Mouse (Mus musculus) olfactory bulb, adult 2 months (tissue): ENCODE measurements around the gene Uaca.

Experiments used
- CTCF ChIP-seq: fragments of 200-500 bp; IDR thresholded peaks from 2 replicates; pipeline ENCODE4 v1.5.1; 2012; ENCODE audit warnings: low read depth, mild to moderate bottlenecking, low read length, moderate library complexity; ENCODE audit not compliant: insufficient read depth
- POLR2A ChIP-seq: fragments of 200-500 bp; IDR thresholded peaks from 2 replicates; pipeline ENCODE4 v1.6.1; 2012; ENCODE audit warnings: mild to moderate bottlenecking, low read depth, low read length, moderate library complexity; ENCODE audit not compliant: insufficient read depth

- no peak for TF ChIP-seq CTCF
- TF ChIP-seq POLR2A, result no peak
Observed at GRCm38 (mm10) chr9:60830079-60830478, 35.7 kb downstream of the Uaca start.
